Mouse (Mus musculus): ENCODE data around the gene Fstl4. TPM values are rescaled to one million over a fixed set of nuclear protein-coding genes. Genes with fewer than 3 reads are reported as not detected.

The Fstl4 gene
- total RNA-seq, 2 experiments from 2014 or later = 12.4 to 13.9 TPM

GRCm38 (mm10) chr11:53118226-53118965 lies 354.0 kb downstream of the Fstl4 start:
- DNase-seq (ENCODE audit: extremely low spot score in 1 of 2, low spot score in 1 of 2) = no peak

GRCm38 (mm10) chr11:53119966-53120365 lies 355.5 kb downstream of the Fstl4 start:
- no peak for DNase-seq (ENCODE audit: extremely low spot score in 1 of 2, low spot score in 1 of 2)

GRCm38 (mm10) chr11:53121208-53121607 lies 356.8 kb downstream of the Fstl4 start:
- no peak for DNase-seq (ENCODE audit: extremely low spot score in 1 of 2, low spot score in 1 of 2)

GRCm38 (mm10) chr11:53124799-53125198 lies 360.4 kb downstream of the Fstl4 start:
- DNase-seq (ENCODE audit: extremely low spot score in 1 of 2, low spot score in 1 of 2) = no peak

GRCm38 (mm10) chr11:53126660-53127059 lies 362.2 kb downstream of the Fstl4 start:
- DNase-seq (ENCODE audit: extremely low spot score in 1 of 2, low spot score in 1 of 2) = no peak

- no peak for DNase-seq (ENCODE audit: extremely low spot score in 1 of 2, low spot score in 1 of 2)
These were observed 364.2 kb downstream of the Fstl4 start for GRCm38 (mm10) chr11:53128661-53129060.

GRCm38 (mm10) chr11:53132406-53133035 lies 368.1 kb downstream of the Fstl4 start:
- no peak for DNase-seq (ENCODE audit: extremely low spot score in 1 of 2, low spot score in 1 of 2)

- DNase-seq (ENCODE audit: extremely low spot score in 1 of 2, low spot score in 1 of 2) = no peak
These were observed 371.9 kb downstream of the Fstl4 start for GRCm38 (mm10) chr11:53136371-53136770.

GRCm38 (mm10) chr11:53137381-53137780 lies 372.9 kb downstream of the Fstl4 start:
- DNase-seq (ENCODE audit: extremely low spot score in 1 of 2, low spot score in 1 of 2) = no peak

GRCm38 (mm10) chr11:53138212-53138611 lies 373.8 kb downstream of the Fstl4 start:
- DNase-seq (ENCODE audit: extremely low spot score in 1 of 2, low spot score in 1 of 2) = no peak

GRCm38 (mm10) chr11:53139666-53140065 lies 375.2 kb downstream of the Fstl4 start:
- DNase-seq (ENCODE audit: extremely low spot score in 1 of 2, low spot score in 1 of 2) = no peak

- no peak for DNase-seq (ENCODE audit: extremely low spot score in 1 of 2, low spot score in 1 of 2)
These were observed 375.8 kb downstream of the Fstl4 start for GRCm38 (mm10) chr11:53140196-53140595.

GRCm38 (mm10) chr11:53140722-53141400 lies 376.4 kb downstream of the Fstl4 start:
- DNase-seq (ENCODE audit: extremely low spot score in 1 of 2, low spot score in 1 of 2) = no peak

- DNase-seq (ENCODE audit: extremely low spot score in 1 of 2, low spot score in 1 of 2) = no peak
These were observed 379.1 kb downstream of the Fstl4 start for GRCm38 (mm10) chr11:53143522-53143921.

- DNase-seq (ENCODE audit: extremely low spot score in 1 of 2, low spot score in 1 of 2) = no peak
These were observed 380.1 kb downstream of the Fstl4 start for GRCm38 (mm10) chr11:53144506-53144905.

- DNase-seq (ENCODE audit: extremely low spot score in 1 of 2, low spot score in 1 of 2) = peak; percentile 21 to 46
These were observed 381.9 kb downstream of the Fstl4 start for GRCm38 (mm10) chr11:53146290-53146689.

- DNase-seq (ENCODE audit: extremely low spot score in 1 of 2, low spot score in 1 of 2) = no peak
These were observed 392.0 kb downstream of the Fstl4 start for GRCm38 (mm10) chr11:53156463-53156862.

GRCm38 (mm10) chr11:53157621-53158259 lies 393.3 kb downstream of the Fstl4 start:
- DNase-seq (ENCODE audit: extremely low spot score in 1 of 2, low spot score in 1 of 2) = no peak

GRCm38 (mm10) chr11:53162385-53162784 lies 398.0 kb downstream of the Fstl4 start:
- no peak for DNase-seq (ENCODE audit: extremely low spot score in 1 of 2, low spot score in 1 of 2)

- DNase-seq (ENCODE audit: extremely low spot score in 1 of 2, low spot score in 1 of 2) = no peak
These were observed 402.0 kb downstream of the Fstl4 start for GRCm38 (mm10) chr11:53166478-53166877.

Measured in layer of hippocampus, postnatal 25 days (tissue).